Mouse (Mus musculus) cerebellum, adult 2 months (tissue): Measurements from ENCODE around the gene Dmkn.

Experiments used
- CTCF ChIP-seq: fragments of 200-500 bp; IDR thresholded peaks from 2 replicates; pipeline ENCODE4 v1.5.1; 2011; ENCODE audit warnings: low read depth, mild to moderate bottlenecking, control low read depth, low read length, moderate library complexity, borderline replicate concordance; ENCODE audit not compliant: insufficient read depth
- POLR2A ChIP-seq: fragments of 200-500 bp; IDR thresholded peaks from 2 replicates; pipeline ENCODE4 v1.6.1; 2011; ENCODE audit warnings: low read length, control low read depth, borderline replicate concordance; ENCODE audit not compliant: insufficient read depth

DNA sequence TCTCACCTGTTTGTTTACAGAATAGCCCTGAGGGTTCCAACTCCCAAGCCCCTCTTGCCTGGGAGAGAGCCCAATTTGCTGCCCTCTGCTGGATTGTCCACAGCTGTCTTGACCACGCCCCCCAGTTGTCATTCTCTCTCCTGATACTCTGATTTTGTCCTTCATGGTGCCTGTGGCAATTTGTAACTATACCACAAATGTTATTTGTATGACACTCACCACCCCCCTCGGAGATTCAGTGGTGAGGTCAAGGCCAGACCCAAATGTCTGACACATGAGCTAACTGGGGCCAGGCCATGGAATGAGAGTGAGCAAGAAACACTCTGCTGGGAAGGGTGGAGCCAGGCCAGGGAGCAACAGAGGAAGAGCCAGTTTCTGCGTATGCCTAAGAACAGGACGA lies 4.7 kb upstream of the Dmkn start:
- no peak for TF ChIP-seq CTCF
- no peak for TF ChIP-seq POLR2A
